Mouse (Mus musculus) midbrain, embryonic 16.5 days (tissue): Measurements from ENCODE around the gene Majin. TPM values are rescaled to one million over a fixed set of nuclear protein-coding genes. Genes with fewer than 3 reads are reported as not detected.

ENCODE experiments used
- ATAC-seq: fragments of 200-750 bp; cut with Nextera tagmentation; 2 replicates; pipeline ENCODE4 v1.8.0; 2017; ENCODE audit warnings: moderate TSS enrichment
- H3K27ac ChIP-seq: fragments of 300-500 bp; sonication (generic); 2 replicates; pipeline ENCODE4 v1.5.1; 2014; ENCODE audit warnings: mild to moderate bottlenecking, low read length, mixed read lengths
- H3K27me3 ChIP-seq: fragments of 300-500 bp; sonication (generic); 2 replicates; pipeline ENCODE4 v1.6.1; 2014; ENCODE audit warnings: low read depth, low read length, mixed read lengths; ENCODE audit not compliant: control insufficient read depth, insufficient read depth
- H3K36me3 ChIP-seq: fragments of 300-500 bp; sonication (generic); 2 replicates; pipeline ENCODE4 v1.6.1; 2014; ENCODE audit warnings: mild to moderate bottlenecking, low read length, moderate library complexity, mixed read lengths; ENCODE audit not compliant: control insufficient read depth, insufficient read depth
- H3K4me1 ChIP-seq: fragments of 300-500 bp; sonication (generic); 2 replicates; pipeline ENCODE4 v1.6.1; 2014; ENCODE audit warnings: mild to moderate bottlenecking, low read length, mixed read lengths; ENCODE audit not compliant: control insufficient read depth, insufficient read depth
- H3K4me2 ChIP-seq: fragments of 300-500 bp; sonication (generic); 2 replicates; pipeline ENCODE4 v1.6.1; 2014; ENCODE audit warnings: mild to moderate bottlenecking, low read length, mixed read lengths
- H3K4me3 ChIP-seq: fragments of 300-500 bp; sonication (generic); 2 replicates; pipeline ENCODE4 v1.5.1; 2014; ENCODE audit warnings: low read depth, mild to moderate bottlenecking, low read length, moderate library complexity, mixed read lengths
- H3K9ac ChIP-seq: fragments of 300-500 bp; sonication (generic); 2 replicates; pipeline ENCODE4 v1.6.1; 2014; ENCODE audit warnings: low read depth, low read length, mixed read lengths
- H3K9me3 ChIP-seq: fragments of 300-500 bp; sonication (generic); replicated peaks from 2 replicates; pipeline ENCODE4 v1.6.1; 2014; ENCODE audit warnings: mild to moderate bottlenecking, low read length, mixed read lengths; ENCODE audit not compliant: control insufficient read depth, poor library complexity, severe bottlenecking
- WGBS: fragments of 180-500 bp; shearing (Covaris S2); extraction: QIAGEN DNeasy Blood & Tissue Kit; methylation state at CpG from one replicate; pipeline ENCODE4 v1.1.7; 2014; 5-methylcytosine and 5-hydroxymethylcytosine counted together
- polyA plus RNA-seq: library from polyadenylated mRNA; unstranded; fragments of >200 nt; fragmentation: Nextera tagmentation; extraction: Ambion mirVana; gene quantifications from 2 replicates; pipeline ENCODE4 v1.2.1, GENCODE M21; 2015

Majin gene
- polyA plus RNA-seq, 1 experiment from 2014 or later, result not detected

GRCm38 (mm10) chr19:6262839-6263433 is 78.7 kb downstream of the Majin start:
- 89% methylated on average over 8 of the region's 8 CpGs for WGBS
- no peak for ATAC-seq

DNA sequence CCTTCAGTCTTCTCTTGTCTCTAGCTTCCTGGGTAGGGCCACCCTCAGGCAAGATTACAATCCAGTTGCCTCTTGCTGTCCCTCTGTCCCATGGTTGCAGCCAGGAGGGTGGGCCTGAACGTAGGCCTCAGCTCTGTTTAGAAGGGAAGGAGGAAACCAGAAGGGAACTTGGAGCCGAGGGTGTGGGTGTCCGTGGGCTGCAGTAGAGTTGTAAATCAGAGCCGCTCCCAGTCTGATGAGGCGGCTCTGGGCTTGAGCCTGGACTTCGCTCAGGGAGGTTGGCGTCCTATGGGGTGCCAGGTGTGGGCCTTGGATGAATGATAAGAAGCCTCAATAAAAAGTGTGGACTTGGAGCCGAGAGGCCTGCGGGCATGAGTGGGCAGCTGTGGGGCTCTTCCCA is 80.0 kb downstream of the Majin start:
- no peak for ATAC-seq
- no peak overlapping the region for H3K4me2 ChIP-seq
- no peak overlapping the region for H3K4me3 ChIP-seq
- H3K9ac ChIP-seq, result no peak overlapping the region
- no peaks in the 10 kb centered on the region for H3K27me3 ChIP-seq
- no peaks in the 10 kb centered on the region for H3K9me3 ChIP-seq
- H3K36me3 ChIP-seq, result peaks cover 19% of the 10 kb centered on the region
- WGBS, result 80% methylated on average over 9 of the region's 9 CpGs
- H3K4me1 ChIP-seq, result no peaks in the 10 kb centered on the region
- H3K27ac ChIP-seq, result no peak overlapping the region

More at GRCm38 (mm10) chr19:6262839-6263433, 78.7 kb downstream of the Majin start:
- no peak overlapping the region for H3K4me2 ChIP-seq
- H3K4me1 ChIP-seq, result no peaks in the 10 kb centered on the region
- no peaks in the 10 kb centered on the region for H3K27me3 ChIP-seq
- no peak overlapping the region for H3K9ac ChIP-seq
- no peaks in the 10 kb centered on the region for H3K9me3 ChIP-seq
- no peak overlapping the region for H3K27ac ChIP-seq
- no peak overlapping the region for H3K4me3 ChIP-seq
- peaks cover 25% of the 10 kb centered on the region for H3K36me3 ChIP-seq

GRCm38 (mm10) chr19:6264945-6265344 is 80.8 kb downstream of the Majin start:
- no peak overlapping the region for H3K9ac ChIP-seq
- peaks cover 18% of the 10 kb centered on the region for H3K36me3 ChIP-seq
- no peak overlapping the region for H3K4me2 ChIP-seq
- no peaks in the 10 kb centered on the region for H3K9me3 ChIP-seq
- no peaks in the 10 kb centered on the region for H3K4me1 ChIP-seq
- WGBS, result 89% methylated on average over 8 of the region's 8 CpGs
- no peaks in the 10 kb centered on the region for H3K27me3 ChIP-seq
- H3K4me3 ChIP-seq, result no peak overlapping the region
- H3K27ac ChIP-seq, result no peak overlapping the region
- ATAC-seq, result no peak

- ATAC-seq, result no peak
- Histone ChIP-seq H3K4me3 (no peak overlapping the region), H3K27ac (no peak overlapping the region), H3K4me1 (no peaks in the 10 kb centered on the region), H3K4me2 (no peak overlapping the region), H3K36me3 (peaks cover 10% of the 10 kb centered on the region), H3K27me3 (no peaks in the 10 kb centered on the region), H3K9me3 (no peaks in the 10 kb centered on the region), H3K9ac (no peak overlapping the region)
- WGBS, result 68% methylated on average over 6 of the region's 6 CpGs
These were observed 81.6 kb downstream of the Majin start for GRCm38 (mm10) chr19:6265727-6266182.

- 74% methylated on average over 11 of the region's 11 CpGs for WGBS
- ATAC-seq, result no peak
- H3K4me2 ChIP-seq, result no peak overlapping the region
These were observed 83.3 kb downstream of the Majin start for GRCm38 (mm10) chr19:6267306-6268169.

DNA sequence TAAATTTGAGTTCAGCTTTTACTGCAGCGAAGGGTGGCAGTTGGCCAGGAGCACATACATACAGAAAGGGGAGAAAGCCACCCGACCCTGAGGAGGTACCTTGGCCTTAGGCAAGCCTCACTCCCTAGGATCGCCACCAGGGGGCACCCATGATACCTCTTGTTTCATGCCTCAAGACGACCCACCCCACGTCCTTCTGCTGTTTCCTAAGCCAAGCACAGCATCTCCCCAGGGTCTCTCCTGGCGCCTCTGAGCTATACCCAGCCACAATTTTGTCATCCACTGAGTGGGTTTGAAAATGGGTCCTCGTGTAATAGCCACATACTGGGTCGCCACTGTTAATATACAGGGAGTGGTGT is 84.0 kb downstream of the Majin start:
- H3K9ac ChIP-seq, result no peak overlapping the region
- no peak overlapping the region for H3K27ac ChIP-seq
- no peak overlapping the region for H3K4me2 ChIP-seq
- no peaks in the 10 kb centered on the region for H3K36me3 ChIP-seq
- WGBS, result 13% methylated on average over 8 of the region's 8 CpGs
- H3K27me3 ChIP-seq, result no peaks in the 10 kb centered on the region
- no peaks in the 10 kb centered on the region for H3K4me1 ChIP-seq
- no peak overlapping the region for H3K4me3 ChIP-seq
- H3K9me3 ChIP-seq, result no peaks in the 10 kb centered on the region
- ATAC-seq, result no peak

More at GRCm38 (mm10) chr19:6267306-6268169, 83.3 kb downstream of the Majin start:
- Histone ChIP-seq H3K9me3 (no peaks in the 10 kb centered on the region), H3K27ac (no peak overlapping the region), H3K36me3 (no peaks in the 10 kb centered on the region; the same call in 1 of the 2 replicates), H3K4me3 (no peak overlapping the region), H3K9ac (no peak overlapping the region), H3K4me1 (no peaks in the 10 kb centered on the region), H3K27me3 (no peaks in the 10 kb centered on the region)

- no peaks in the 10 kb centered on the region for H3K9me3 ChIP-seq
- no peaks in the 10 kb centered on the region for H3K4me1 ChIP-seq
- no peaks in the 10 kb centered on the region for H3K27me3 ChIP-seq
- WGBS, result 86% methylated on average over 7 of the region's 7 CpGs
- ATAC-seq, result no peak
- no peak overlapping the region for H3K27ac ChIP-seq
- H3K4me2 ChIP-seq, result no peak overlapping the region
- no peaks in the 10 kb centered on the region for H3K36me3 ChIP-seq
- H3K9ac ChIP-seq, result no peak overlapping the region
- H3K4me3 ChIP-seq, result no peak overlapping the region
These were observed 84.5 kb downstream of the Majin start for GRCm38 (mm10) chr19:6268670-6269132.

- H3K4me2 ChIP-seq, result no peak overlapping the region
- H3K27me3 ChIP-seq, result no peaks in the 10 kb centered on the region
- no peak overlapping the region for H3K9ac ChIP-seq
- no peaks in the 10 kb centered on the region for H3K9me3 ChIP-seq
- H3K27ac ChIP-seq, result no peak overlapping the region
- WGBS, result 85% methylated on average over 8 of the region's 8 CpGs
- H3K4me3 ChIP-seq, result no peak overlapping the region
- no peaks in the 10 kb centered on the region for H3K4me1 ChIP-seq
- no peak for ATAC-seq
- H3K36me3 ChIP-seq, result no peaks in the 10 kb centered on the region
These were observed 85.7 kb downstream of the Majin start for GRCm38 (mm10) chr19:6269798-6270475.

- ATAC-seq, result no peak
- WGBS, result 63% methylated on average over 9 of the region's 9 CpGs
These were observed 86.5 kb downstream of the Majin start for GRCm38 (mm10) chr19:6270661-6271060.

More at GRCm38 (mm10) chr19:6270661-6271060, 86.5 kb downstream of the Majin start:
- Histone ChIP-seq H3K4me3 (no peak overlapping the region), H3K4me1 (peaks cover 1% of the 10 kb centered on the region), H3K9ac (no peak overlapping the region), H3K36me3 (no peaks in the 10 kb centered on the region), H3K9me3 (no peaks in the 10 kb centered on the region), H3K27me3 (no peaks in the 10 kb centered on the region), H3K4me2 (no peak overlapping the region), H3K27ac (no peak overlapping the region)
